In the genomic region with DNA sequence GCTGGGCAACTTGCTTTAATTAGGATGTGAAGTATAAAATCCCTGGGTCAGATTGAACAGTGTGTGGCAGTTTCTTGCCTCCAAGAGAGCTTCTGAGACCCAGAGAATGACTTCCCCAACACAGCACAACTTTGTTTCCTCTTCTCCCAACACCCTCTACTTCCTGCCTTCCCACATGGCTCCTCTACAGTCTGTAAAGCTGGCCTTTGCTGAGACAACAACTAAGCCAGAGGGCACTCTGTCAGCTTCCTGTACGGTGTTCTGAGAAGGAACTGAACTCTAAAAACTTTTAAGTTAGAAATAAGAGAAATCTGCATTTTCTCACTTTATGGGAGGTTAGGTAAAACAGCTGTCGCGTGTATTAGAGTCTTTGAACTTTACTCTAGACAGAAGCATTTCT, we compare ENCODE assay signal across 22 mouse cellular contexts. TPM values are rescaled to one million over a fixed set of nuclear protein-coding genes. Genes with fewer than 3 reads are reported as not detected.
DNase-seq lines count a peak whose midpoint lies in the region; ATAC-seq and TF ChIP-seq lines count a peak whose summit lies in the region.
"Had no signal": no experiment of that assay in that cellular context is flagged by ENCODE, and none has a peak within 500 bp of the region (broad histone marks: within the 10 kb centered on the region; RNA-seq: fewer than 3 reads in every experiment).

No protein-coding gene starts in this region.

- no peaks in the 10 kb centered on the region for H3K27me3 ChIP-seq in embryonic facial prominence, embryonic 14.5 days (replicated peaks; ENCODE audit: control insufficient read depth, insufficient read depth, low read length)
- no peaks in the 10 kb centered on the region for H3K27me3 ChIP-seq in embryonic facial prominence, embryonic 10.5 days (replicated peaks; ENCODE audit: low read depth, poor library complexity, severe bottlenecking)
- H3K27me3 ChIP-seq in liver, adult 2 months (ENCODE audit: control insufficient read depth, insufficient read depth, low read length): no peaks in the 10 kb centered on the region
- no peaks in the 10 kb centered on the region for H3K27me3 ChIP-seq in liver, embryonic 12.5 days (replicated peaks)
- H3K27me3 ChIP-seq: CH12.LX; forebrain, embryonic 12.5 days; kidney, embryonic 15.5 days; limb, embryonic 13.5 days; midbrain, embryonic 12.5 days had no signal

- no peak for TF ChIP-seq CTCF in liver, adult 2 months (IDR thresholded peaks at IDR 0.05; ENCODE audit: low read depth, low read length)
- no peak for TF ChIP-seq CTCF in bone marrow macrophage, adult 2 months (IDR thresholded peaks at IDR 0.05; ENCODE audit: low read depth, low read length)
- TF ChIP-seq CTCF in gastrocnemius, adult 2 months (IDR thresholded peaks at IDR 0.05): no peak

- ATAC-seq in embryonic facial prominence, embryonic 14.5 days (ENCODE audit: low read depth): no peak
- no peak for ATAC-seq in liver, embryonic 12.5 days
- ATAC-seq in megakaryocyte, adult 5-6 weeks (ENCODE audit: poor library complexity, severe bottlenecking): peak; percentile 60

- no peaks in the 10 kb centered on the region for H3K9me3 ChIP-seq in embryonic facial prominence, embryonic 14.5 days (ENCODE audit: control insufficient read depth, low read length)
- H3K9me3 ChIP-seq in embryonic facial prominence, embryonic 10.5 days: peaks cover 4% of the 10 kb centered on the region; the same call in 1 of the 2 replicates
- H3K9me3 ChIP-seq in liver, embryonic 12.5 days (replicated peaks): no peaks in the 10 kb centered on the region
- H3K9me3 ChIP-seq: forebrain, embryonic 12.5 days; kidney, embryonic 15.5 days; limb, embryonic 13.5 days; midbrain, embryonic 12.5 days had no signal

- H3K4me3 ChIP-seq in embryonic facial prominence, embryonic 14.5 days (ENCODE audit: low read depth, low read length): no peak overlapping the region
- no peak overlapping the region for H3K4me3 ChIP-seq in embryonic facial prominence, embryonic 10.5 days
- H3K4me3 ChIP-seq in liver, adult 2 months (ENCODE audit: insufficient read depth, low read depth, low read length): no peak overlapping the region
- no peak overlapping the region for H3K4me3 ChIP-seq in liver, embryonic 12.5 days
- no peak overlapping the region for H3K4me3 ChIP-seq in bone marrow macrophage, adult 2 months (ENCODE audit: insufficient read depth, low read length)
- H3K4me3 ChIP-seq in gastrocnemius, adult 2 months: no peak overlapping the region
- H3K4me3 ChIP-seq: forebrain, embryonic 12.5 days; kidney, embryonic 15.5 days; limb, embryonic 13.5 days; midbrain, embryonic 12.5 days had no signal

- H3K36me3 ChIP-seq in embryonic facial prominence, embryonic 14.5 days (ENCODE audit: control insufficient read depth, insufficient read depth, low read length): no peaks in the 10 kb centered on the region
- H3K36me3 ChIP-seq in embryonic facial prominence, embryonic 10.5 days (replicated peaks): no peaks in the 10 kb centered on the region
- no peaks in the 10 kb centered on the region for H3K36me3 ChIP-seq in liver, adult 2 months (ENCODE audit: control insufficient read depth, insufficient read depth, low read length)
- H3K36me3 ChIP-seq in liver, embryonic 12.5 days: no peaks in the 10 kb centered on the region
- H3K36me3 ChIP-seq: forebrain, embryonic 12.5 days; kidney, embryonic 15.5 days; limb, embryonic 13.5 days; midbrain, embryonic 12.5 days had no signal

- no peak for TF ChIP-seq POLR2A in liver, adult 2 months (IDR thresholded peaks at IDR 0.05; ENCODE audit: extremely low read depth, insufficient read depth, low read length)
- no peak for TF ChIP-seq POLR2A in bone marrow macrophage, adult 2 months (IDR thresholded peaks at IDR 0.05; ENCODE audit: borderline replicate concordance, low read depth, low read length)

- no peaks in the 10 kb centered on the region for H3K79me2 ChIP-seq in liver, adult 2 months (ENCODE audit: control insufficient read depth, insufficient read depth, low read length)

- no peaks in the 10 kb centered on the region for H3K4me1 ChIP-seq in embryonic facial prominence, embryonic 14.5 days (ENCODE audit: control insufficient read depth, insufficient read depth, low read length)
- no peaks in the 10 kb centered on the region for H3K4me1 ChIP-seq in embryonic facial prominence, embryonic 10.5 days
- peaks cover 9% of the 10 kb centered on the region for H3K4me1 ChIP-seq in liver, adult 2 months (ENCODE audit: control insufficient read depth, insufficient read depth, low read length)
- no peaks in the 10 kb centered on the region for H3K4me1 ChIP-seq in liver, embryonic 12.5 days
- H3K4me1 ChIP-seq in bone marrow macrophage, adult 2 months (ENCODE audit: control insufficient read depth, insufficient read depth, low read length): peaks cover 21% of the 10 kb centered on the region
- H3K4me1 ChIP-seq: forebrain, embryonic 12.5 days; kidney, embryonic 15.5 days; limb, embryonic 13.5 days; midbrain, embryonic 12.5 days had no signal

- H3K27ac ChIP-seq in embryonic facial prominence, embryonic 14.5 days (replicated peaks; ENCODE audit: low read depth, low read length): no peak overlapping the region
- no peak overlapping the region for H3K27ac ChIP-seq in embryonic facial prominence, embryonic 10.5 days (replicated peaks)
- no peak overlapping the region for H3K27ac ChIP-seq in liver, adult 2 months (replicated peaks; ENCODE audit: insufficient read depth, low read depth, low read length)
- no peak overlapping the region for H3K27ac ChIP-seq in liver, embryonic 12.5 days
- peak overlapping the region; percentile 79 for H3K27ac ChIP-seq in bone marrow macrophage, adult 2 months (ENCODE audit: insufficient read depth, low read depth, low read length)
- no peak overlapping the region for H3K27ac ChIP-seq in gastrocnemius, adult 2 months
- H3K27ac ChIP-seq: forebrain, embryonic 12.5 days; kidney, embryonic 15.5 days; limb, embryonic 13.5 days; midbrain, embryonic 12.5 days had no signal

- H3K9ac ChIP-seq in embryonic facial prominence, embryonic 14.5 days (ENCODE audit: low read depth, low read length): no peak overlapping the region
- no peak overlapping the region for H3K9ac ChIP-seq in liver, adult 2 months (ENCODE audit: low read depth, low read length)
- H3K9ac ChIP-seq in liver, embryonic 12.5 days: no peak overlapping the region
- H3K9ac ChIP-seq: forebrain, embryonic 12.5 days; kidney, embryonic 15.5 days; limb, embryonic 13.5 days; midbrain, embryonic 12.5 days had no signal

- intact Hi-C loops in gastrocnemius, adult 2 months (cut with DNase I): no loop called here

- no peak overlapping the region for H3K4me2 ChIP-seq in embryonic facial prominence, embryonic 14.5 days (ENCODE audit: low read depth, low read length)
- no peak overlapping the region for H3K4me2 ChIP-seq in liver, embryonic 12.5 days
- H3K4me2 ChIP-seq: forebrain, embryonic 12.5 days; kidney, embryonic 15.5 days; limb, embryonic 13.5 days; midbrain, embryonic 12.5 days had no signal

- peak; percentile 11 for DNase-seq in embryonic facial prominence, embryonic 14.5 days (ENCODE audit: low spot score)
- no peak for DNase-seq in embryonic facial prominence, embryonic 10.5 days (ENCODE audit: low spot score)
- DNase-seq in liver, adult 2 months (ENCODE audit: extremely low read depth, low read depth, low spot score): peak; percentile 50
- DNase-seq in gastrocnemius, adult 2 months: no peak
- DNase-seq in frontal cortex, postnatal 14 days (ENCODE audit: low spot score in 2 of 2): no peak
- DNase-seq: adrenal gland, postnatal 25 days; cerebellum, adult 9-10 months; gastrocnemius, postnatal 36 days; right cerebral cortex, postnatal 4 days; thymus, adult 18-20 months had no signal

- 66% methylated on average over 3 of the region's 3 CpGs for WGBS in embryonic facial prominence, embryonic 14.5 days
- WGBS in embryonic facial prominence, embryonic 10.5 days: 80% methylated on average over 3 of the region's 3 CpGs
- 7% methylated on average over 3 of the region's 3 CpGs for WGBS in liver, adult 2 months
- 39% methylated on average over 3 of the region's 3 CpGs for WGBS in liver, embryonic 12.5 days (ENCODE audit: insufficient replicate concordance)

RNA-seq across cellular contexts. Expression of gene Insr, which starts 34.4 kb away (rescaled TPM):
- 30.3 and 31.8 TPM in 2 replicates for polyA plus RNA-seq in embryonic facial prominence, embryonic 14.5 days (2014; fragmentation: Nextera tagmentation; extraction: Ambion mirVana)
- polyA plus RNA-seq in embryonic facial prominence, embryonic 10.5 days (2016; fragmentation: Nextera tagmentation; extraction: Ambion mirVana): 24.3 and 26.1 TPM in 2 replicates
- 70.0 and 89.0 TPM in 2 replicates for total RNA-seq in liver, adult 2 months (2014; rRNA removed)
- polyA plus RNA-seq in liver, adult 2 months (2012; rRNA removed): 28.5 and 30.3 TPM in 2 replicates
- polyA plus RNA-seq in liver, embryonic 12.5 days (2016; fragmentation: Nextera tagmentation; extraction: Ambion mirVana): 18.1 and 20.1 TPM in 2 replicates
- polyA plus RNA-seq in bone marrow macrophage, adult 2 months (2012; ENCODE audit: insufficient read depth, insufficient read length, missing spikeins): 20.8 and 24.0 TPM in 2 replicates
- total RNA-seq in megakaryocyte, adult 5-6 weeks (2015): 23.7 and 24.8 TPM in 2 replicates
- total RNA-seq in megakaryocyte, adult 5-6 weeks (2017): 13.5 and 18.1 TPM in 2 replicates
- total RNA-seq in gastrocnemius, adult 2 months (2021): 10 to 100 TPM; 54.4 to 63.5 TPM

RNA-seq across cellular contexts. Expression of gene A430078G23Rik, which starts 39.4 kb away (rescaled TPM):
- polyA plus RNA-seq in embryonic facial prominence, embryonic 14.5 days (2014; fragmentation: Nextera tagmentation; extraction: Ambion mirVana): 0.21 TPM in 1 of 2 replicates, not detected in the other
- polyA plus RNA-seq in embryonic facial prominence, embryonic 10.5 days (2016; fragmentation: Nextera tagmentation; extraction: Ambion mirVana): 0.14 TPM in 1 of 2 replicates, not detected in the other
- 0.34 and 0.74 TPM in 2 replicates for total RNA-seq in liver, adult 2 months (2014; rRNA removed)
- polyA plus RNA-seq in liver, adult 2 months (2012; rRNA removed): 0.11 and 0.53 TPM in 2 replicates
- polyA plus RNA-seq in liver, embryonic 12.5 days (2016; fragmentation: Nextera tagmentation; extraction: Ambion mirVana): 0.81 and 0.87 TPM in 2 replicates
- 0.70 and 1.1 TPM in 2 replicates for polyA plus RNA-seq in bone marrow macrophage, adult 2 months (2012; ENCODE audit: insufficient read depth, insufficient read length, missing spikeins)
- 17.0 and 17.9 TPM in 2 replicates for total RNA-seq in megakaryocyte, adult 5-6 weeks (2015)
- total RNA-seq in megakaryocyte, adult 5-6 weeks (2017): 30.3 and 35.7 TPM in 2 replicates
- not detected for total RNA-seq in gastrocnemius, adult 2 months (2021)
- total RNA-seq: CH12.LX; left cerebral cortex, postnatal 10 days had no signal
- polyA plus RNA-seq: heart, embryonic 14.5 days; hindbrain, embryonic 11.5 days; intestine, embryonic 14.5 days; midbrain, embryonic 12.5 days had no signal

Comparison
In these comparisons a context has a peak if more than half of its experiments do, and no peak if none do; other contexts are left out.
1. DNase-seq: peak in embryonic facial prominence, embryonic 14.5 days (single experiment) and liver, adult 2 months (single experiment); none in embryonic facial prominence, embryonic 10.5 days (single experiment), gastrocnemius, adult 2 months (single experiment) and frontal cortex, postnatal 14 days (0 of 2).